Mouse (Mus musculus) adrenal gland, postnatal 25 days (tissue): ENCODE results near the gene Tsnaxip1. TPM values are rescaled to one million over a fixed set of nuclear protein-coding genes. Genes with fewer than 3 reads are reported as not detected.
"Not testable (repeated sequence)": the region's sequence is repeated elsewhere in the genome, so short reads cannot be mapped to it uniquely, and the experiment has no call there.

Experiments used
- DNase-seq: peaks from one replicate; pipeline ENCODE4 v3.0.0; 2021; ENCODE audit warnings: mixed read lengths
- total RNA-seq: library from RNA; stranded (reverse); gene quantifications from 2 replicates; pipeline ENCODE4 v1.2.3, GENCODE M21; 2021

The Tsnaxip1 gene
- total RNA-seq, 1 experiment from 2014 or later = not detected

DNA sequence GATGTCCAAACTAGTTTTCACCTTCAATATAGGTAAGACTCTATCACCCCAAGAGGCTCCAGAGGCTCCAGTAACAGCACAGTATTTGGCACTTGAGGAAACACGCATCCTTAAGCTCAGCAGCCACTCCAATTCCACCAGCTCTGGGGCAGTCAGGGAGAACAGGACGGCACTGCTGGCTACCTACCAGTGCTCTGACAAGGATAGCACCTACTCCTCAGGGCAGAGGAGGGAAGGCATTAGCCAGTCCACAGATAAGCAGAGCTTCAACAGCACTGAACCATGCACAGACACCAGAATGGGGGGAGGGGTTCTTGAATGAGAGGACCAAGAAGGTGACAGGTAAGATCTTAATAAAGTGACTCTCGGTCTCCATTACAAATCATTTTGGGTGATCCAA lies 7.9 kb upstream of the Tsnaxip1 start:
- no peak for DNase-seq

GRCm38 (mm10) chr8:105820925-105821324 lies 6.6 kb upstream of the Tsnaxip1 start:
- no peak for DNase-seq

GRCm38 (mm10) chr8:105825506-105825905 lies 2.0 kb upstream of the Tsnaxip1 start:
- DNase-seq = no peak

- DNase-seq = no peak
Observed at GRCm38 (mm10) chr8:105826379-105826778, 1.2 kb upstream of the Tsnaxip1 start.

DNA sequence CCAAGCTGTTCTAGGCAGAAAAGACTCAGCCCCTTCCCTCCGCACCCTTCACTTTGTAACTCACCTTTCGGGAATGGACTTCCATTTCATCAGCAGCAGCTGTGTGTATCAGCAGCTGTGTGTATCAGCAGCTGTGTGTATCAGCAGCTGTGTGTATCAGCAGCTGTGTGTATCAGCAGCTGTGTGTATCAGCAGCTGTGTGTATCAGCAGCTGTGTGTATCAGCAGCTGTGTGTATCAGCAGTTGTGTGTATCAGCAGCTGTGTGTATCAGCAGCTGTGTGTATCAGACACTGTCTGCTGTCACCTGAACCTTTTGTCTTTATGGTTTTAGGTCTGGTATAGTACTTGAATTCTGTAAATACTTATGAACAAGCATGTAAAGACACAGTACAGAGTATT lies 6.2 kb downstream of the Tsnaxip1 start:
- DNase-seq = not testable (repeated sequence)

GRCm38 (mm10) chr8:105835318-105835717 lies 7.8 kb downstream of the Tsnaxip1 start:
- DNase-seq = peak; percentile 74

GRCm38 (mm10) chr8:105836991-105837390 lies 9.5 kb downstream of the Tsnaxip1 start:
- DNase-seq = no peak

DNA sequence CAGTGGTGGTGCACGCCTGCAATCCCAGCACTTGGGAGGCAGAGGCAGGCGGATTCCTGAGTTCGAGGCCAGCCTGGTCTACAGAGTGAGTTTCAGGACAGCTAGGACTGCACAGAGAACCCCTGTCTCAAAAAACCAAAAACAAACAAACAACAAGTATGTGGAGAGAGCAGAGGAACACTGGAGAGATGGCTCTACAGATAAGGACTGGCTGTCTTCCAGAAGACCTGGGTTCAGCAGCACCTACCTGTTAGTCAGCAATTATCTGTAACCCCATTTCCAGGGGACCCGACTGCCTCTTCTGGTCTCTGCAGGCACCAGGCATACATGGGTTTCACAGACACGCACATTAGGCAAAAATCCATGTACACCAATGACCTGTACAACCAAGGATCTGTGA lies 11.7 kb downstream of the Tsnaxip1 start:
- DNase-seq = no peak

GRCm38 (mm10) chr8:105846678-105847077 lies 19.1 kb downstream of the Tsnaxip1 start:
- no peak for DNase-seq

- no peak for DNase-seq
Observed at GRCm38 (mm10) chr8:105850014-105850413, 22.5 kb downstream of the Tsnaxip1 start.

DNA sequence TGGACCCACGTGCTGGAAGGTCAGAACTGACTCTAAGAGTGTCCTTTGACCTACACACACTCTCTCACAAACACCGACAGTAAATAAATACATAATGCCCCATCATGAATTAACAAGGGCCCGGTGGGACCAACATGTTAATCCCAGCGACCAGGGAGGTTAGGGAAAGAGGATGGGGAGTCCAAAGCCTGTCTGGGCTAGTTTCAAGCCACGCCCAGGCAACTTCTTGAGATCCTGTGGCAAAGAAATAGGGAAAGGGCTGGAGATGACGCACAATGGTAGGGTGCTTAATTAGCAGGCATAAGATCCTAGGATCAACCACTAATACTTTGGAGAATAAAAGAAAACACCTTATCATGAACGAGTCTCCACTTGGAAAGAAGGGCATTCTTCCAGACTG lies 23.1 kb downstream of the Tsnaxip1 start:
- DNase-seq = no peak

DNA sequence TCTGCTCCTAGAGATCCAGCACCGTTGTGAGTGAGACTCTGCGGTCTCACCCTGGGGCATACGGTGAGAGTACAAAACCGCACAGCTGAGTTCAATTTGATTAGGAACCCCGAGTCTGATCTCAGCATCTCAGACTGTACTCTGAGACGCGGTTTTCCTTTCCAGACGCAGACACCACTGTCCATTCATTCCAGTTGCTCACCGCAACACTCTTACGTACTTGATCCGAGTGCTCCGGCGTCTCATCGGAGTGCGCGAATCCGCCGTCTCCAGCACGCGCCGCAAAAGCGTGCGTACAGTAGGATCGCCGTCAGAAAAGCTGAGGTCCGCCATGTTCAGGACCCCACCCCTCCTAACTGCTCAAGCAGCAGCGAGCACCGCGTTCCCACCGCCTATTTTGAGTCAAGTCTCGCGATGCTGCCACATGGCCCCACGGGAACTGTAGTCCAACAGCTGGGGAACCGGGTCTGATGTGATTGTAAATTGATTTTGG lies 24.2 kb downstream of the Tsnaxip1 start:
- peak; percentile 89 for DNase-seq

- DNase-seq = no peak
Observed at GRCm38 (mm10) chr8:105852146-105852729, 24.7 kb downstream of the Tsnaxip1 start.

DNA sequence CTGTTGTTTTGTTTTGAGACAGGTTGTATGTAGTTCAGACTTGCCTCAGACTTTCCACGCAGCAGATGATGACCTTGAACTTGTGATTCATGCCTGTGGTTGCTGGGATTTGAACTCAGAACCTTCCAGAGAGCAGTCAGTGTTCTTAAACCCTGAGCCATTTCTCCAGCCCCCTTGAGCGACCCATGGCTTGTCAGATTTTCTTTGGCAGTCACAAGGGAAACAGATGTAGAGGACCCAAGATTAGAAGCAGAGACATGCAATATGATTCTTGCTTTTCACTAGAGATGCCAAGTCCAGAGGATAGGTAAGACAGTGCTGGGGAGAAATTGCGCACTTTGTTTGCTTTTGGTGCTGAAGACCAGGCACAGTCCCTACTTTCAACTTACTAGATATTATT lies 25.6 kb downstream of the Tsnaxip1 start, which contains the start of gene Cenpt:
Gene Cenpt, minus strand, starts transcription at position 101 of the 400 bp plus-strand sequence.
- DNase-seq = no peak

DNA sequence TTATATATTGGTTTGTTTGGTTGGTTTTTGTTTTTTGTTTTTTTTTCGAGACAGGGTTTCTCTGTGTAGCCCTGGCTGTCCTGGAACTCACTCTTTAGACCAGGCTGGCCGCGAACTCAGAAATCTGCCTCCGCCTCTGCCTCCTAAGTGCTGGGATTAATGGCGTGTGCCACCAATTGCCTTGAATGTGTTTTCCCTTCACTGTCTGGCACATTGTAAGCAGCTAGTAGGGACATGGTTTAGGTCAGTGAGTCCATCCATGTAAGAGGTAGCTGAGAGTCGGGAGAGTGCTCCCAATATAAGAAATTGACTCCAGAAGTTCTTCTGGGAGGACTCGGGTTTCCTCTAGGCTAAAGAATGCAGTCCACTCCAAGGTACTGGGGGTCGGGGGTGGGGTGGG lies 26.8 kb downstream of the Tsnaxip1 start:
- no peak for DNase-seq

DNA sequence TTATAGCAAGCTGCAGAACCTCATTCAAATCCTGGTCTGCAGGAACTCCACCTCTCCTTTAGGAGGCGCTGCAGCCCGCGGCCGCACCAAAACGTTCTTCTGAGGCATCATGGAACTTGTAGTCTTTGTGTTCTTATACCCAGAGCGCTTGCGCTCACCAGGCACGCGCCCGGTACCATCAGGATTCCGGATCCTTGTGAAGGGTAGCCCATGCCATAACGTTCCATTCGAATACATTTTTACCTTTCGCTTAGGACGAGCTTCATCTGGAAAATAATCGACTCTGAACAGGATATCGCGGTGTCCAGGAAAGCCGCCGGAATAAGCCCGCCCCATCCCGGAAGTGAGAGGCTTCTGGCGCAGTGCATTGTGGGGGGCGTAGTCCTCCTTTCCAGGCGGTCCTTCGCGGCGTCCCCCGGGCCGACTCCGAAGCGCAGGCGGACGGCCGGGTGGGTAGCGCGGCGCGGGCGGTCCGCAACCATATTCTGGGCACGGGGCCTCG lies 27.2 kb downstream of the Tsnaxip1 start, which contains the start of gene Thap11:
Gene Thap11, plus strand, starts transcription at position 418 of the 502 bp plus-strand sequence.
- DNase-seq = peak; percentile 91

DNA sequence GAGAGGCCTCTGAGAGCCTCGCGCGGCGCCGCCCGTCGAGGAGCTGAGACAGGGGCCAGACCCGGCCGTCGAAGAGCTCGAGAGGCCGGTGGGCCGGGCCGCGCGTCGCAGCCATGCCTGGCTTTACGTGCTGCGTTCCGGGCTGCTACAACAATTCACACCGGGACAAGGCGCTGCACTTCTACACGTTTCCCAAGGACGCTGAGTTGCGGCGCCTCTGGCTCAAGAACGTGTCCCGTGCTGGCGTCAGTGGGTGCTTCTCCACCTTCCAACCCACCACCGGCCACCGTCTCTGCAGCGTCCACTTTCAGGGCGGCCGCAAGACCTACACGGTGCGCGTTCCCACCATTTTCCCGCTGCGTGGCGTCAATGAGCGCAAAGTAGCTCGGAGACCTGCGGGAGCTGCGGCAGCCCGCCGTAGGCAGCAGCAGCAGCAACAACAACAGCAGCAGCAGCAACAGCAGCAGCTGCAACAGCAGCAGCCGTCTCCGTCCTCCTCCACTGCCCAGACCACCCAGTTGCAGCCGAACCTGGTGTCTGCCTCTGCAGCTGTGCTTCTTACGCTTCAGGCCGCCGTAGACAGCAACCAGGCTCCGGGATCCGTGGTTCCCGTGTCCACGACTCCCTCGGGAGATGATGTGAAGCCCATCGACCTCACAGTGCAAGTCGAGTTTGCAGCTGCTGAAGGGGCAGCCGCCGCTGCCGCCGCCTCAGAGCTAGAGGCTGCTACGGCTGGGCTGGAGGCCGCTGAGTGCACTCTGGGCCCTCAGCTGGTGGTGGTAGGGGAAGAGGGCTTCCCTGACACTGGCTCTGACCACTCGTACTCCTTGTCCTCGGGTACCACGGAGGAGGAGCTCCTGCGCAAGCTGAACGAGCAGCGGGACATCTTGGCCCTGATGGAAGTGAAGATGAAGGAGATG lies 28.0 kb downstream of the Tsnaxip1 start:
- peak; percentile 63 for DNase-seq

DNA sequence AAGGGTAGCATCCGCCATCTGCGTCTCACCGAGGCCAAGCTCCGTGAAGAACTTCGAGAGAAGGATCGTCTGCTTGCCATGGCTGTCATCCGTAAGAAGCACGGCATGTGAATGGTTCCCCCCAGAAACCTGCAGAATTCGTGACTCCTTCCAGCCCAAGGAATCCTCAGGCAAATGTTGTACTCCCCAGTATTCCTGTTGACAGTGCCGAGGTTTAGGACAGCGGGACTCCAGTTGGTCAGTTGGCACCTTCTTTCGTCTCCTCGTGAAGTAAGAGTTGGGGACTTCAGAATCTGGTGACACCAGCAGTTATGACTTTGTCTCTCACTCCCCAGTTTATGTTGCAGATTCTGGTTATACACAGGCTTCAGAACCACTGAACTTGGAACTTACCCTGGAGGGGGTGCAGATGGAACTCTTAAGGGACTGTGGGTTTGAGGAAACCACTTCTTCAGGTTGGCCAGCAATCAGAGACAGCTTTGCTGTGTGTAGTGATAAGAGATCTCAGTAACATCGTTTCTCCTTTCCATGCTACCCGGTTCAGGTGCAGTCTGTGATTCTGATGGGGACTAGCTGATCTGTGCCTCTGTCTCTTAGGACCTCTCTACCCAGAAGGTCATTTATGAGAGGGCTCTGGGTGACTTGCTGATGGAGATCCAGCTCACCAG lies 28.8 kb downstream of the Tsnaxip1 start:
- no peak for DNase-seq

DNA sequence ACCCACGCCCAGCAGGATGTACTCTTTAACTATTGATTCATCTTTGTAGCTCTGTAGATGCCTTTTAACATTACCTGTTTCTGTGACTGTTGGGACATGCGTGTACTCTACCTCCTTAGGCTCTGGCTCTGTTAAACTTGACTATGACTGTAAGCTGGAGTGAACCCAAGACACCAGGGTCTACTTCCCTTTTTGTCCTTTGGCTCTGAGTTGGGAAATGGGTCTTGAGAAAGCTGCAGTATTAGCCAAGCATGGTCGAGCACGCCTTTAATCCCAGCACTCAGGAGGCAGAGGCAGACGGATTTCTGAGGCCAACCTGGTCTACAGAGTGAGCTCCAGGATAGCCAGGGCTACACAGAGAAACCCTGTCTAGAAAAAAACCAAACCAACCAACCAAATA lies 31.0 kb downstream of the Tsnaxip1 start:
- DNase-seq = no peak

DNA sequence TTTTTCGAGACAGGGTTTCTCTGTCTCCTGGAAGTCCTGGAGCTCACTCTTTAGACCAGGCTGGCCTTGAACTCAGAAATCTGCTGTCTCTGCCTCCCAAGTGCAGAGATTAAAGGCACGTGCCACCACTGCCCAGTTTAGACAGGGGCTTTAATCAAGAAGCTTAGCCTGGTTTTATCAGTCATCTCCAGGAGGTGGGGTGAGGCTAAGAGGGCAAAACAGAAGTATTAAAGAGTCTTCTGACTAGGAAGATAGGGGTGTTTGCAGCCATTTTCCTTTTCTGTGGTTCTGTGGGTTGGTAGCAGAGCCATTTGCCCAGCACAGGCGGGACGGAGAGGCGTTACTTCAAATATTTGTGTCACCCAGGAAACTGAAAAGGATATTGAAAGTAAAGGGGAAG lies 31.8 kb downstream of the Tsnaxip1 start:
- no peak for DNase-seq

DNA sequence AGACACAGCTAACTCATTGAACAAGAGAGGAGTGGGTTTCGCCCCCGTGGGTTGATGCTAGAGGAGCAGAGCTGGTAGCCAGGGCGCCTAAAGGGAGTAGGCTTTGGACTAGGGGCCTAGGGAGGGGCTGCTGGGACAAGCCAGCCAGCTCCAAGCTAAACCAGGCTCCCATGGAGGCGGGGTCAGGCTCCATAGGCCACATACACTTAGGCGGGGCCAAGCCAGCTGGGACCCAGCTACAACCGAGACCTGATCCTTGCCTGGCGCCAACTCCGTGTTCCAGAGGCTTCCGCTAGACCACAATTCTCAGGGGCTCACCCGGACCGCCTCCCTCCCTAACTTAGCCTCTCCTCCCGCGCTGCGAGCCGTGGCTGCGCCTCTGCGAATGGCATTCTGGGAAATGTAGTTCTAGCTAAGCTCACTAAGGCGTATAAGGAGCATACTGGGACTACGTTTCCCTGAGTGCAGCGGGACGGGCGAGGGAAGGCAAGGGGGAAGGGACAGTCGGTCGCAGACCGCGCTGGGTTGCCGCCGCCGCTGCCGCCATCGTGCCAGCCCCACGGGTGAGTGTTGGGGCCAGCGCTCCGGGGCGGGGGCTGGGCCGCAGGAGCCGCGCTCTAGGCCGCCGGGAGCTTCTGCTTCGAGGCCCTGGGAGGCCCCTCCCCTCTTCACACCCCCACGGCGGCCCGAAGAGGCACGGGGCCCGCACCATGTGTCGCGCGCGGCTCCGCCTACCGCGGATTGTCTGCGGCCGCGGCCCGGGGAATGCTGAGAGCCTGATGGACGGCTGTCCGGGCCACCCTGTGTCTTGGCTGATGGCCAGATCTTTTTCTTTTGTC lies 32.8 kb downstream of the Tsnaxip1 start, which contains the start of gene Nutf2:
Gene Nutf2, plus strand, starts transcription at position 438 of the 839 bp plus-strand sequence.
- DNase-seq = peak; percentile 91
